Mouse (Mus musculus): Measurements from ENCODE around the gene Nsmce4a. TPM values are rescaled to one million over a fixed set of nuclear protein-coding genes. Genes with fewer than 3 reads are reported as not detected.

Nsmce4a gene
- total and polyA plus RNA-seq, 3 experiments = 67.6 to 208 (median 97.9) TPM

- peaks cover 11 to 51% of the 10 kb centered on the region in 2 experiments for H3K36me3 ChIP-seq (replicated peaks in 1 of 2; ENCODE audit: control insufficient read depth in 1 of 2, insufficient read depth in 1 of 2, low read length in 1 of 2)
- no peaks in the 10 kb centered on the region for H3K9me3 ChIP-seq (replicated peaks; ENCODE audit: low read length)
- H3K27me3 ChIP-seq (replicated peaks) = no peaks in the 10 kb centered on the region
- dilution Hi-C loops (cut with MboI; ENCODE audit: extremely low pct_ligation_motif_present, extremely low pct_unique_long_range_greater_than_20kb, low sequenced_read_pairs) (no loop called here), in situ Hi-C loops (cut with MboI; ENCODE audit: low pct_ligation_motif_present, low pct_unique_long_range_greater_than_20kb, low sequenced_read_pairs) (loop anchor here (25.0 kb wide), 1 partner anchor 1739 kb away; no protein-coding TSS in a partner anchor)
- H3K4me1 ChIP-seq (ENCODE audit: control insufficient read depth in 1 of 2, insufficient read depth in 2 of 2) = peaks cover 0 to 10% of the 10 kb centered on the region in 2 experiments; a peak in 1 of 4 replicates
- H3K27ac ChIP-seq (ENCODE audit: insufficient read depth, low read depth) = no peak overlapping the region
- H3K4me2 ChIP-seq (ENCODE audit: insufficient read depth, low read depth, poor library complexity, severe bottlenecking) = no peak overlapping the region
- no peak for TF ChIP-seq MAZ (IDR thresholded peaks at IDR 0.05; ENCODE audit: low read depth, low read length)
- TF ChIP-seq NELFE (IDR thresholded peaks at IDR 0.05; ENCODE audit: low read depth, low read length) = no peak
- no peak for TF ChIP-seq E2F4 (IDR thresholded peaks at IDR 0.05; ENCODE audit: insufficient replicate concordance, low read depth, low read length)
- no peak for TF ChIP-seq USF2 (conservative IDR thresholded peaks at IDR 0.05; ENCODE audit: low read depth, low read length)
- TF ChIP-seq ZKSCAN1 (IDR thresholded peaks at IDR 0.05; ENCODE audit: borderline replicate concordance, low read depth, low read length) = no peak
- TF ChIP-seq JUN (IDR thresholded peaks at IDR 0.05; ENCODE audit: insufficient read depth, low read depth, low read length) = no peak
- no peak for TF ChIP-seq POLR2AphosphoS2 (IDR thresholded peaks at IDR 0.05; ENCODE audit: low read depth, low read length)
- no peak for TF ChIP-seq CTCF (conservative IDR thresholded peaks at IDR 0.05 in 1 of 2, IDR thresholded peaks at IDR 0.05 in 1 of 2; ENCODE audit: low read depth in 2 of 2, low read length in 2 of 2)
- no peak for TF ChIP-seq RAD21 (IDR thresholded peaks at IDR 0.05; ENCODE audit: low read depth, low read length)
- TF ChIP-seq USF1 (IDR thresholded peaks at IDR 0.05; ENCODE audit: low read depth, low read length) = no peak
- no peak for TF ChIP-seq CHD1 (IDR thresholded peaks at IDR 0.05; ENCODE audit: low read depth, low read length)
- no peak for TF ChIP-seq MXI1 (IDR thresholded peaks at IDR 0.05; ENCODE audit: low read depth, low read length)
- no peak for TF ChIP-seq POLR2A (IDR thresholded peaks at IDR 0.05; ENCODE audit: low read depth, low read length)
- no peak for TF ChIP-seq UBTF (IDR thresholded peaks at IDR 0.05; ENCODE audit: low read depth, low read length)
- no peak for TF ChIP-seq SIN3A (IDR thresholded peaks at IDR 0.05; ENCODE audit: low read length)
- no peak for TF ChIP-seq ZNF384 (IDR thresholded peaks at IDR 0.05; ENCODE audit: low read depth, low read length)
- no peak for TF ChIP-seq ZC3H11A (IDR thresholded peaks at IDR 0.05; ENCODE audit: low read depth, low read length)
- no peak for TF ChIP-seq MYC (IDR thresholded peaks at IDR 0.05; ENCODE audit: low read depth, low read length)
- no peak for TF ChIP-seq JUND (conservative IDR thresholded peaks at IDR 0.05; ENCODE audit: low read depth, low read length)
- no peak for TF ChIP-seq EP300 (IDR thresholded peaks at IDR 0.05; ENCODE audit: low read length)
- no peak overlapping the region for H3K9ac ChIP-seq (ENCODE audit: insufficient read depth, low read depth)
- DNase-seq (ENCODE audit: extremely low read depth) = peak; percentile 35
- H3K79me2 ChIP-seq (replicated peaks; ENCODE audit: control insufficient read depth, extremely low read depth, insufficient read depth, poor library complexity, severe bottlenecking) = no peaks in the 10 kb centered on the region
- no peak overlapping the region for H3K4me3 ChIP-seq (replicated peaks in 1 of 3; ENCODE audit: low read depth in 2 of 3, low read length in 2 of 3, poor library complexity in 1 of 3)
Measured at GRCm38 (mm10) chr7:130501499-130501898, 71.4 kb downstream of the Nsmce4a start.

GRCm38 (mm10) chr7:130493346-130493745, 79.6 kb downstream of the Nsmce4a start:
- Histone ChIP-seq H3K79me2 (replicated peaks; ENCODE audit: control insufficient read depth, extremely low read depth, insufficient read depth, poor library complexity, severe bottlenecking) (no peaks in the 10 kb centered on the region), H3K9ac (ENCODE audit: insufficient read depth, low read depth) (no peak overlapping the region), H3K4me3 (replicated peaks in 1 of 3; ENCODE audit: low read depth in 2 of 3, low read length in 2 of 3, poor library complexity in 1 of 3) (no peak overlapping the region), H3K27me3 (replicated peaks) (no peaks in the 10 kb centered on the region), H3K4me2 (ENCODE audit: insufficient read depth, low read depth, poor library complexity, severe bottlenecking) (no peak overlapping the region), H3K27ac (ENCODE audit: insufficient read depth, low read depth) (no peak overlapping the region), H3K9me3 (replicated peaks; ENCODE audit: low read length) (no peaks in the 10 kb centered on the region), H3K4me1 (ENCODE audit: control insufficient read depth in 1 of 2, insufficient read depth in 2 of 2) (no peaks in the 10 kb centered on the region), H3K36me3 (replicated peaks in 1 of 2; ENCODE audit: control insufficient read depth in 1 of 2, insufficient read depth in 1 of 2, low read length in 1 of 2) (peaks cover 0 to 22% of the 10 kb centered on the region in 2 experiments)
- in situ Hi-C loops (cut with MboI; ENCODE audit: low pct_ligation_motif_present, low pct_unique_long_range_greater_than_20kb, low sequenced_read_pairs) = loop anchor here (25.0 kb wide), 1 partner anchor 856 kb away; no protein-coding TSS in a partner anchor
- TF ChIP-seq NELFE (IDR thresholded peaks at IDR 0.05; ENCODE audit: low read depth, low read length) (no peak), GABPA (IDR thresholded peaks at IDR 0.05; ENCODE audit: insufficient replicate concordance, low read depth, low read length) (no peak), CHD2 (IDR thresholded peaks at IDR 0.05; ENCODE audit: low read length) (no peak), CHD1 (IDR thresholded peaks at IDR 0.05; ENCODE audit: low read depth, low read length) (no peak), MAFK (IDR thresholded peaks at IDR 0.05; ENCODE audit: insufficient replicate concordance, low read length) (no peak), ZMIZ1 (IDR thresholded peaks at IDR 0.05; ENCODE audit: low read depth, low read length) (no peak), ZKSCAN1 (IDR thresholded peaks at IDR 0.05; ENCODE audit: borderline replicate concordance, low read depth, low read length) (no peak), SIN3A (IDR thresholded peaks at IDR 0.05; ENCODE audit: low read length) (no peak), ZC3H11A (IDR thresholded peaks at IDR 0.05; ENCODE audit: low read depth, low read length) (no peak), SMC3 (IDR thresholded peaks at IDR 0.05; ENCODE audit: low read depth, low read length) (no peak), USF2 (conservative IDR thresholded peaks at IDR 0.05; ENCODE audit: low read depth, low read length) (no peak)
- no peak for DNase-seq (ENCODE audit: extremely low read depth)
- dilution Hi-C loops (cut with MboI; ENCODE audit: extremely low pct_ligation_motif_present, extremely low pct_unique_long_range_greater_than_20kb, low sequenced_read_pairs) = no loop called here
